Mouse (Mus musculus): ENCODE measurements around the gene Lrrn2.
A peak's percentile ranks its signal among the peaks of the same experiment; 100 is the strongest.

Gene Lrrn2

DNA sequence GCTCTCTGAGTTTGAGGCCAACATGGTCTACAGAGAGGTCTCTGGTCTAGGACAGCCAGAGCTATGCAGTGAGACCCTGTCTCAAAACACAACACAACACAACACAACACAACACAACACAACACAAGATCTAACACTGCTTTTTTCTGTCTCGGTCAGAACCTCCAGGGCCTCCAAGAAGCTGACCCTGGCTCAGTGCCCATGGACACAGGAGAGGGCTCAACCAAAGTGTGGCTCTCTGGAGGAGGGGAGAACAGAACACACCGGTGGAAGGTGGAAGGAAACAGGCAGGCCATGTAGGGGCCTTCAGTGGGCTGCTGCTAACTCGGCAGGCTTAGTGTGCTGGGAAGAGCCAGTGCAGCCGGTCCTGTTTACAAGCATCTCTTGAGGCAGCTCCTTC lies 5.6 kb downstream of the Lrrn2 start:
- DNase-seq (ENCODE audit: low spot score in 2 of 2): no peak

DNA sequence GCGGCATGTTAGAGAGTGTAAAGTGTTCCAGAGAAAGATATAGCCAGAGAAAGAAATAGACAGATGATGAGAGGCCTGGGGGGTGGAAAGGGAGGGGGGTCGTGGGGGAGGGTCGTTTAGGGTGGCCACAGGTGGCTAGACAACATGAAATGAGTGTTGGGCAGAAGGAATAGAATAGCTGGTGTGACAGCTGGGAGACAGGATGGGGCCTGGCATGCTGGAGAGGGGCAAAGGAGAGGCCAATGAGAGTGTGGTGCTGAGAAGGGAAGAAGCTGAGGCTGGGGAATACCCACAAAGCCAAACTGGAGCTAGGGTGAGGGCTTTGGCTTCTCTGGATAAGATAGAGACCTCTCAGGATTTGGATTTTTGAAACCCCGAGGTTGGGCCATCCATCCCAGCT lies 6.6 kb downstream of the Lrrn2 start:
- DNase-seq (ENCODE audit: low spot score in 2 of 2): no peak

DNA sequence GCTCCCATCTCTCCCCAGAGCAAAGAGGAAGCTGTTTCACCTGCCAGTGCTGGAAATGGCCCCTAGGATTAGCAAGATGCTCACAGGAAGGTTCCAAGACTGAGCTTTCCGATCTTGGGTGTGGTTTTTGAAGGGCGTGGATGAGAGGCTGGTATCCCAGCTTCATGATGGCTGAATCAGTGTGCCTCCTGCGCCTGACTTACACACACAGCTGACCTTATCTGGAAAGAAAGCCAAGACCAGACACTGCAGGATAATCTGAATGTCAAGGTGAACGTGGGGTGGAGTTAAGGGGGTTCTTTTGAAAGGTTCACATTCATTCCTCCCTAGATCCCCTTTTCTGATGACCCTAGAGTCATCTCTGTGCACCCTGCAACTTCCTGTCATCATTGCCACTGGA lies 8.7 kb downstream of the Lrrn2 start:
- DNase-seq (ENCODE audit: low spot score in 2 of 2): no peak

DNA sequence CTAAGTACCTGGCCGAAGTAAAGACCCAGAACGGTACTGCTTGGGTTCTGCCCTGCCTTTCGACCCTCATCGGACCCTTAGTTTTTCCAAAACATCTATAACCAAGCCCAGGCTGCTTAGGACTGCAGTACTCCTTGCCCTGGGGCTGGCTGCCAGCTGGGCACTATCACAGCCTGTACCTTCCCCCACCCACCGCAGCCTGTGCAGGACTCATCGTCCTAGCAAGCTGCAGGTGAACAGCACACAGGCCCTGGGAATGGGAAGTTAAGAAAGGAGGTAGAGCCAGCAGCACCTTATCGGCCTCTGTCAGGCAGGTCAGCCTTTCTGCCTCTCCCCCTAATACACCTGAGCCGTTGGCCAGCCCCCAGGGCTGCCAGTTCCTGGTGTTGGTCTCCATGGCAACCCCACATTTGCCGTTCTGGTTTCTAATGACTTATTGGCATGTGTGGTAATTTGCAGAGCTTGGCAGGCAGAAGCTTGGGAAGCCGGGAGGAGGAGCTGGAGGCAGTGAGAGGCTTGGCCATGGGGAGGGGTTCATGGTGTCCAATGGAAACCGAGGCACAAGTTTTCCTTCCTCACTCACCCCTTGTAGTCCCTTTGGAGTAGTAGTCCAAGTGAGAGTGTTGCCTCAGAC lies 10.2 kb downstream of the Lrrn2 start:
- no peak for DNase-seq (ENCODE audit: low spot score in 2 of 2)

DNA sequence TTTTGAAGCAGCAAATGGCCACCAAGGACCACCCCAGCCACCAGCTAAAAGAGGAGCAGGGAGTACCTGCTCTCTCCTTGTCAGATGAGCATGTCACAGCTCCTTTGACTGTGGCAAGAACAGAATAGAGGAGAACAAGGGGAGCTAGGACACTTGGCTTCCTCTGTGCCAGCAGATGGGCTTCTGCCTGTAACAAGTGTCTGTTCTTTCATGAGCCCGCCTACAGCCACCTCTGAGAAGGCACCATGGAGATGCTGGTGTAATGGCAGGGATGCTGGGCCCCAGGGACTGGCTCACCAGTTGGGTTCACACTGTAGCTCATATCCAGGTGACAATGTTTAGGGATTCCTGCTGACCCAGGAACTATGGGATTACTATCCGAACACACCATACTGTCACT lies 12.0 kb downstream of the Lrrn2 start:
- no peak for DNase-seq (ENCODE audit: low spot score in 2 of 2)

DNA sequence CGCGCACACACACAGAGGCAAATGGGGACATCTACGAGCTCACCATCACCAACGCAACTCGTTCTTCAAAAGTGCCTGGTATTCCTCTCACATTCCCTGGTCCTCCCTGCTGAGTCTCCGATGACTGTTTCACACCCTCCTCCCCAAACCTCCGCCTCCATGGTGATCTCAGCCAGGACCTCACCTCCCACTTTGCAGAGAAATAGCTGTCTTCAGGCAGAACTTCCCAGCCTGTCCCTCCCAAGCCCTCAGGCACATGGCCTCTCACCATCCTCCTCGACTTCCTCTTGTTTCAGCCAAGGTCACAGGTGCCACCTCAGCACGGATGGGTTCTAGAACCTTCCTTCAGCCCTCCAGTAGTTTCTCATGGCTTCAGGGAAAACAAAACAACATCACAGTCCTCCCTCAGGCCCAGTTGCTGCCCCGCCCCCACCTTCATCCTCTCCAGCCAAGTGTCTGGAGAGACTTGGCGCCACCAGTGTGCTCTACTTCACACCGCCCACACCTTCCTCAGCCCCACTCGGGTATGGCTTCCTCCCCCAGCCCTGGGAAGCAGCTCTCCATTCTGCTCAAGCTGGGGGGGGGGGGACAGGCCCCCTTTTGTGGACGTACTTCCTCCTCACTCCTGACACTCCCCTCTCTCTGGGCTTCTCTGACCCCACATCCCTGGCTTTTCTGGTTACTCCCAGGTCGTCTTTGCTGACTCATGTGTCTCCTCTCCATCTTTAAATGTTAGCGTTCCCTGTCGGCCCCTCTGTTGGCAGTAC lies 13.4 kb downstream of the Lrrn2 start:
- peak; percentile 79 to 80 for DNase-seq (ENCODE audit: low spot score in 2 of 2)

DNA sequence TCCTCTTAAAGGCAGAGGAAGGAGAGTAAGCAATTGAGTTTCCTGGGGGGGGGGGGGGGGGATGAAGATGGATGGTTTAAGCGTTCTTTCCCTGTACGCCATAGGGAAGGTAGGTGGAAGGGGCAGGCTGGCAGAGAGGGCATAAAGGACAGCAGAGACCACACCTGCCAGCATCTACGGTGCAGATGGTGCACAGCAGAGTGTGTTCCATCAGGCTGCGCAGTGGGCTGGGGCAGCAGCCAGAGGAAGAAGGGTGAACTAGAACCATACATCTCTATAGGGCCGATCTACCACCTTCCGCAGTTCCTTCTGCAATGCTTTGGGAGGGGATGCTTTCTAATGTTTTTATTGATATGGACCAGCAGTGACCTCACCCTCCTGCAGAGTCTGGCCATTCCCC lies 19.0 kb downstream of the Lrrn2 start:
- DNase-seq (ENCODE audit: low spot score in 2 of 2): no peak

DNA sequence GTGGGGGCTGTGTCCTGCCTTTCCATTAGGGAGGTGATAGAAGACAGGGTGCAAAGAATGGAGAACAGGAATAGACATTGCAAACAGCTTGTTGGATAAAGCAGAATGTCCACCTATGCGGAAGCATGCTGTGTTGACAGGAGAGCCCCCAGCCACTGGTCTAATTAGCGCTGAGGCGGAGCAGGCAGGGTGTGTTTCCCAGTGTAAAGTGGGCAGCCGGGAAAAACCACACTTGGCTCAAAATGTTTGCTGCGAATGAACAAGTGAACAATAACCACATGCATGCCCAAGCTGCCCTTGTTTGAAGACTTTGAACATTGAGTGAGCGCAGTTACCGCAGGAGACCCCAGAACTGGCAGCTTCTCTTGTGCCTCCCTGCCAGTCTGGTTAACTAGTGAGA lies 19.6 kb downstream of the Lrrn2 start:
- no peak for DNase-seq (ENCODE audit: low spot score in 2 of 2)

DNA sequence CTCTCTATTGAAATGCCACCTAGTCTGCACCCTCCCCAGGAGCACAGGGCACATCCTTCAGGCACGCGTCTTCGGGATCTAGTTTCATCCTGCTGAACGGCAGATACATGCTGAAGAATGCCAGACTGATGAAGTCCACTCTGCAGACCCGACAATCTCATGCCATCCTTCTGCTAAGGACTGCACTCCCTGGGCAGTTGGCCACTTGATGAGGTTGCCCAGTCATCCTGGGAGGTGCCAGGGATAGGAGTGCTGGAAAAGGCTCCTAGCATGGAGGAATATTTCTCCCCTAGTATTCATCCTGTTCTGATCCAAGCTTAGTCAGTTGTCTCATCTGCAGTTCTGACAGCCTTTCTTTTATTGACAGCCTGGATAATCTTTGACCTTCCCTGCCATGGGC lies 20.9 kb downstream of the Lrrn2 start:
- no peak for DNase-seq (ENCODE audit: low spot score in 2 of 2)

DNA sequence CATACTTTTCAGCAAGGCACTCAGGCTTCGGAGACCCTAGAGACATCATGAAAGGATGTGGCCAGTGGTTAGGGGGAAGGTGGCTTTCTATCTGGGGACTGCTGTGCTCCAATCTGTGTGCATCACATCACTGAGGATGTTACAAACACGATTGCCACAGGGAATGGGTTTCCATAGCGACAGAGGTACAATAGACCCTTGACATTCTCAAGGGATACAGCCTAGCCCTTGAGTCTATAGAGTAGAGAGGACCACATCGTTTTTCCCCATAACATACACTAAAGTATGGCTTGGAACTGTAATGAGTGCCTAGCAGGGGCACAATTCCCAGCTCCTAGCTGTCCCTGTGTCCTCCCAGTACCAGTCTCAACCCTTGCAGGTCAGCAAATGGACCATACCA lies 23.4 kb downstream of the Lrrn2 start:
- DNase-seq (ENCODE audit: low spot score in 2 of 2): no peak

DNA sequence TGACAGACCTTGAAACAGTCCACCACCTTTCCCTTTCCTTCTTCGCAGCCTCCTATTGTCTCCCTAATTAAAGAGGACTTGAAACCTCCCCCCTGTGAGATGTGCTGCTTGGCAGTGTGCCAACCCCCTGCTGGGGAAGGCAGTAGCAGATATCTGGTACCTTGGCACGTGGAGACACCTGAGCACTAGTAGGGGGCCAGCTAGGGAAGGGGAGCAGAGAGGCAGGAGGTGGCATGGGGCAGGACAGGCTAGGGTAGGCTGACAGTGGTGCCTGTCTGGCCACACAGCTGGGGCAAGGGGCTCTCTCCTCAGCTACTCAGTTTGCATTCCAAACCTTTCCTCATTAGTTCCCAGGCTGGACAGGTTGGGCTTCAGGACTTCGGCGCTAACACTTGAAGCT lies 29.0 kb downstream of the Lrrn2 start:
- no peak for DNase-seq (ENCODE audit: low spot score in 2 of 2)

DNA sequence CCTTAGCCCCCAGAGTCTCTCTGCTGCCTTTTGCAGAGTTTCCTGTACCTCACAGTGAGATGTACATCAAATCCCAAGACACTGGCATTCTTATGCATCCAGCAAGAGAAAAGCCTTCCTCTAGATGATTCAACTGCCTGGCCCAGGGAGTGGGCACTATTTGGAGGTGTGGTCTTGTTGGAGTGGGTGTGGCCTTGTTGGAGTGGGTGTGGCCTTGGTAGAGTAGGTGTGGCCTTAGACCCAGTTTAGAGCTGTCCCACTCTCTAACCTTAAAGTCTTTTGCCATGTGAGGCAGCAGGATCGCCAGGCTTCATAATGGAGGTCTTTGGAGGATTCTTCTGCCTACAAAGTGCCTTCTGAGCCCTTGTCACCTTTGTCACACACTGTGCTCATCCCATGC lies 29.9 kb downstream of the Lrrn2 start:
- no peak for DNase-seq (ENCODE audit: low spot score in 2 of 2)

DNA sequence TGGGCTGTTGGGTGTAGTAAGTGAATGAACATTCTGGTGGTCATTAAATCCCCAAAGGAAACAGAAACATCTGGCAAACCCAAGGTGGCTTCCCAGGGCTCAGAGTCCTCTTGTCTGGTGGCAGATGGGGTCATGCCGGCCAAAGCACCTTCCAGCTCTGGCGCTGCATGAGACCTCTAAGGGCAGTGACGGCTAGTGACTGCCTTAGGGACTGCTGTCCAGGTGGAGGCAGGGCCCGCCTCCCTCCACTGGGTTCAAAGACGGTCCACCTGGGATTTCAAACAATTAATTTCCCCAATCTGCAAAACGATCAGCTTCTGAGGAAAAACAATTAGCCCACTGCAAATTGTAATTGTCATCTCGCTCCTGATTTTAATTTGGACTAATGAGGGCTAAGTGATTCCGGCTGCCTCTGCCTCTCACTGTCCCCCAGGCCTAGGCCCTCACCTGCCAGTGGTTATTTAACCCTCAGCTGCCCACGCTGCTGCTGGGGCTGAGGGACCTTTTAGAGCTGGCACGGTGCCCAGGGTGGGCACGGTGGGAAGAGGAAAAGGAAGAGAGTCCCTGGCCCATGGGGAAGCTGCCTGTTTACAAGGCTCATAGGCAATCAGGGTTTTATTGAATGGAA lies 30.5 kb downstream of the Lrrn2 start:
- no peak for DNase-seq (ENCODE audit: low spot score in 2 of 2)

DNA sequence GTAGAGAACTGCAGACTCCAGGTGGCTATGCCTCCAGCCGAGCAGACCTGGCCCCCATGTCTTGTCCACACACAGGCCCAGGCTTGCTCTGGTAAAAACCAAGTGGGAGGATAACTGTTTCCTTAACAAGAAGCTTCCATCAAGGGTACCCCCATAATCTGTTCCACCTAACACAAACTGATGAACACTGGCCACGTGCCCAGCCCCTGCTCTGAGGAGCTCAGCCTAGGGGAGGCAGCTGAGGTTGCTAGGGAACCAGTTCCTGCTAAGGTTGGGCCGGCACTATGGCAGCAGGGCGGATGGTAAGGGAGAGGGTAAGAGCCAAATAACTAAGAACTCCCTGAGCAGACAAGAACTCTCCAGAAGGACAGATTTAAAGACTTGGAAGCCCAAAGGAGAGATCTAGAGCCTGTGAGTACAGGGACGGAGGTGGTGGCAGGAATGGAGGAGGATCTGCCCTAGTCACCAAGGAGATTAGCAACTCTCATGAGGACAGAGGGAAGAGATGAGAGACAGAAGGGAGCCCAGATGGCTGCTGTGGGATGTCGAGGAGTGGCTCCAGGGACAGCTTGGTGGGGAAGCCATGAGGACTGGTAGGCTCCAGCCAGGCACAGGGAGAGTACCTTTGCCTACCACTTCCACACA lies 35.9 kb downstream of the Lrrn2 start:
- DNase-seq (ENCODE audit: low spot score in 2 of 2): peak; percentile 77 to 84

DNA sequence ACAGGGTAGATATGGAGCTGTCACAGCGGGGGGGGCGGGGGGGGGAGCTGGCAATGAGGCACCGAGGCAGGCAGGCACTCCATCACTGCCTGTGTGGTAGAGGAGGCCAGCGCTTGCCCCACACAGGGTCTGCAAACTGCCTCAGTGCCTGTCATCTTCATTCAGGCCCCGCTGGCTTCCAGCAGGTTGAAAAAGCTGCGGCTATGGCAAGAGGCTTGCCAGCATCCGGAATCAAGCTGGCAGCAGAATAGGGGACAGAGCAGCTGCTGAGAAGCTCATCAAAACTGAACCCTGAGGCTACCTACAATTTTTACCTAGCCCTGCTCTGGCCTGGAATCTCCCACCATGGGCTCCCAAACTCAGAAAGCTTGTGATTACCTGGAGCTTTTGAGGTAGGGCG lies 37.5 kb downstream of the Lrrn2 start:
- DNase-seq (ENCODE audit: low spot score in 2 of 2): no peak

DNA sequence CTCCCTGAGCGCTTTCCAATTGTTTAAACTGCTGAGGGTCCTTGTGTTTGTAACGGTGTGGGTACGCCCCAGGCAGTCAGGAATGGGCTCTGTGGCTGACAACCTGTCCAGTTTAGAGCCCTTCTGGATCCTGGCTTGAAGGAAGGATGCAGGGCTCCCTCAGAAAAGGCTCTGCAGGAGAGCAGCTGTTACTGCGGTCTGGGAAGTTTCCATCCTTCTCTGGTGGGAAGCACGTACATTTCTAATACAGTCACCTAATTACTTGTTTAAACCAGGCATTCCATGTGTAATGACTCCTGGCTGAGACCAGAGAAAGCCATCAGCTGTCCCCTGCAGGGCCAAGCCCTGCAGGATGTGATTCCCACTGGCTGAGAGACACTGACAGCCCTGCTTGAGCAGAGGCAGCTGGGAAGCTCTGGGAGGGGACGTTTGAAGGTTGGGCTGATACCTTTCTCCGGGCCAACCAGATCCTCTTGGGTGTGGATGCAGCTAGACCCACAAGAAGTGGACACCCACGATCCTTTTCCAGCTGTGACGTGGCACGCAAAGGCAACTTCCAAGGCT lies 38.1 kb downstream of the Lrrn2 start:
- DNase-seq (ENCODE audit: low spot score in 2 of 2): no peak

DNA sequence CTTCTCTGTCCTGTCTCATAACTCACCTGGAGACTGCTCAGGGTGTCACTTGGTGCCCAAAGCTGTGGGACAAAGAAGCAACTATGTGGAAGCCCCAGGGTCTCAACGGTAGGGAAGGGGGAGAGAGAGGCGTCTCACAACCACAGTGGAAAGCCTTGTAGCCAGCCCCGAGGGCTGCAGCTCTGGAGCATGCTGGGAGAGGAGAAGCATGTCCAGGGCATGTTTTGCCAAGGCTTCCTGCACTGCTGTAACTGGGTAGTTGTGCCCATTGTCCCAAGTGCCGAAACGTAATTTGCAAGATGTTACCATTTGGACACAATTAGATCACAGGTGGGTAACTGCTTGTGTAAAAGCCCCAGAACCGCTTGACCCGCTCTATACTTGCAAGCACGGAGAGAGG lies 39.2 kb downstream of the Lrrn2 start:
- DNase-seq (ENCODE audit: low spot score in 2 of 2): no peak

DNA sequence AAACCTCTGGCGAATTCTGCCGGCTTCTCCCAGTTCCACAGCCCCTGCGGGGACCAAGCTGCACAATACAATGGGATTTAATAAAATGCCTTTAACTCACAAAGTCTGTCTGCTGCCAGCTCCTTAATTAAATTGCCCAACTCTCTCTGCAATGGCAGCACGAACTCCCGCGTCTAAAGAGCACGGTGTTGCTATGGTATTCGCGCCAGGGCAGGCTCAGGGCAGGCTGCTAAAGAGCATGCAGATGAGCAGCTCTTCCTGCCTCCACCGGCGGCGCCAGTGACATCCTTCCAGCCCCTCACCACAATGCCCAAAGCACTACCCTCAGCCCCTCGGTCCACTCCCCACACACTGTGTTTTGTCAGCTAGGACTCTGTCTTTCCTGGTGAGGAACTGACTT lies 41.0 kb downstream of the Lrrn2 start:
- no peak for DNase-seq (ENCODE audit: low spot score in 2 of 2)

DNA sequence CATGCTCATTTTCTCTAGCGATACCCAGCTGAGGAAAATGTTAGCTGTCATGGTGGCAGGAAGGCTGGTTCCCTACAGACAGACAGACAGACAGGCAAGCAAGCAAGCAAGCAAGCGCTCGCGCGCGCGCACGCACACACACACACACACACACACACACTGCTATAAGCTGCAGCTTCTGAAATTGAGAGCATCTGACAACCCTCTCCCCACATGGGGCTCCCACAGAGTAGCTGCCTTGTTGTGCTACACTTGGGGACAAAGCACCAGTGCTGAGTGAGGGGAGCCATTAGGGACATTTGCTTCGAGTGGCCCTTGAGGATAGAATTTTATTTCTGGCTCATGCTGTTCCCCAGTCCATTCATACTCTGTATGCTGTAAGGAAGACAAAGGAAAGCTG lies 42.2 kb downstream of the Lrrn2 start:
- DNase-seq (ENCODE audit: low spot score in 2 of 2): no peak

DNA sequence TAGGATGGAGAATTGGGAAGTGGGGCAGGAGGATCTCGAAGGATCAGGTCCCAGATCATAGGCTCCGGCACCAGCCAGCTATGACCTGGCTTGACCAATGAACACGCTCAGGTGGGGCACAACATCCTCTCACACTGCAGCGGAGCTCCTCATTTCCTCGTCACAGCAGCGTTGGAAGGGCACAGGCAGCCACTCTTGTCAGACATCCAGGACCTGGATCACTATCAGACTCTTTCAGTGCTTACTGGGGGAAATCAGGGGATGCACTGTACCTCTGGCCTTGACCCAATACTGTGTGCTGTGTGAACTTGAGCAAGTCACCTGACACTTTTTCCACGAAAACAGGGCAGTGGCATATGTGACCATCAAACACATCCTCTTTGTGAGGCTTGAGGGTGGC lies 45.2 kb downstream of the Lrrn2 start:
- no peak for DNase-seq (ENCODE audit: low spot score in 2 of 2)

DNA sequence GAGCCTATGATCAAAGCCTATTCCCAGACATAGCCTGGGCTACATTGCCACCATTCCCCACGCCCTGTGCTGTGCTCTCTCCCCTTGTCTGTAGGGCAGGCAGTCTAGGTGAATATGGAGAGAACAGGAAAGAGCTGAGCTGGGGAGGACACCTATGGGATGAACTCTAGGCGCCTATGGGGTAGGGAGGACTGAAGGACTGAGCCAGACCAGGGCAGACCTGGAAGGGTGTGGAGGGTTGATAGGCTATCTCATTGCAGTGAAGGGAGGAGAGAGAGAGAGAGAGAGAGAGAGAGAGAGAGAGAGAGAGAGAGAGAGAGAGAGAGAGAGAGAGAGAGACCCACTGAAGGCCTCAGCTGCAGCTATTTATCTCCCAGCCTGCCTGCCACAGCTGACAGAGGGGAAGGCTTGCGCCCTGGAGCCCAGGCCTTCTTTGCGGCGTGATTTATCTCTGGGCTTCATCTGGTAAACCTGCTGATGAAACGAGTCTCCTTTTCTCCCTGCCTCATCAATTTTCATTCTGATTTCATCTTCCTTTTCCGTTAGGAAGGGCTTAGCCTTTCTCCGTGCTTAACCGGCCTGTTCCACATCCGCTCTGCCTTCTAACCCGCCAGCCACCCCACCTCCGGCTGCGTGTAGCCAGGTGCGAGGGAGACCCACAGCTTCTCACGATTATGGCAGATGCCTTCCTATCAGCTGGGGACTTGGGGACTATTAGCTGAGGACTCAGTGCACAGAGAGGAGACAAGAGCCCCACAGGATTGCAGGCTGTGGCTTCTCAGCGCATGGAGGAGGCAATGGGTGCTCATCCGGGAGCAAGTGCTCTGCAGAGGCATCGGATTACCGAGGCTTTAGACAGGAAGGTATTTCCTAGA lies 48.2 kb downstream of the Lrrn2 start:
- DNase-seq (ENCODE audit: low spot score in 2 of 2): no peak

DNA sequence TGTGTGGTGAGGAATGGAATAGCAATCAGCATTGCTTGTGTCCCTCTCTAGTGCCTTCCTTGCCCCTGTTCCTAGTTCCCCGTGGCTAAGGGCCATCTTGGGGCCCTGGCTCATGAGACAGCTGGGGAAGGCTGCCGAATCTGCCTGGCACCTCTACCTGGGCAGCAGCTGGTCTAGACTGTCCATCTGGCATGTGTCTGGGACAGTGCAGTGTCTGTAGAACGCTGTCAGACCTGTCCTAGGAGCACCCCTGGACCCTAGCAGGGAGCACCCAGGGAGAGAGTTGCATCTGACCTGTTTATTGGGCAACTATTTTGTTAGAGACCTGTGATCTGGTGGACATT lies 48.8 kb downstream of the Lrrn2 start:
- no peak for DNase-seq (ENCODE audit: low spot score in 2 of 2)

Data from right cerebral cortex, adult 2 months (tissue).